In the genomic region with DNA sequence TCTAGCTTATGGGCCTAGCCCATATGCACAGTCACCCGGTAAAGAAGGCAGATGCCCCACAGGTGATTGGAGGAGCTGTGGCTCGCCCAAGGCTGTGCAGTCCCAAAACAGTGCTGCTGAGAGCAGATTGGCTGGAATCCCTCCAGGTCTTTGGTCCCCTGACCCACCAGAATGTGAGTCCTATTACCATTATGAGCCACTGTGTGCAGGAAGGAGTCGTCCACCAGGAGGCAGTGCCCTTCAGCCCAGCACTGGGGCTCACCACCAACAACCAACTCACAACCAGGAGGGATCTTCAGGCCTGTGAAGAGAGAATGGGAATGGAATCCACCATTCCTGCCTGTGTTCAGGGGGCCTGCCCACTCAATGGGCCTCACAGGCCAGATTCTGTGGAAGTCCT, we compare ENCODE assay signal across 9 mouse cellular contexts. TPM values are rescaled to one million over a fixed set of nuclear protein-coding genes. Genes with fewer than 3 reads are reported as not detected.
A peak's percentile ranks its signal among the peaks of the same experiment; 100 is the strongest.
DNase-seq lines count a peak whose midpoint lies in the region; ATAC-seq and TF ChIP-seq lines count a peak whose summit lies in the region.
"Had no signal": no experiment of that assay in that cellular context is flagged by ENCODE, and none has a peak within 500 bp of the region (broad histone marks: within the 10 kb centered on the region; RNA-seq: fewer than 3 reads in every experiment).

No protein-coding gene starts in this region.

- H3K9me3 ChIP-seq in forebrain, embryonic 14.5 days (replicated peaks; ENCODE audit: control insufficient read depth, low read length) = no peaks in the 10 kb centered on the region
- H3K9me3 ChIP-seq in forebrain, embryonic 16.5 days (ENCODE audit: control insufficient read depth, low read length) = no peaks in the 10 kb centered on the region
- H3K9me3 ChIP-seq in liver, embryonic 14.5 days (ENCODE audit: control insufficient read depth, low read length) = no peaks in the 10 kb centered on the region
- no peaks in the 10 kb centered on the region for H3K9me3 ChIP-seq in liver, embryonic 11.5 days (ENCODE audit: control insufficient read depth, low read length)
- H3K9me3 ChIP-seq: heart, embryonic 15.5 days had no signal

- H3K4me1 ChIP-seq in forebrain, embryonic 14.5 days (ENCODE audit: control insufficient read depth, insufficient read depth, low read length) = peaks cover 2% of the 10 kb centered on the region; the same call in 1 of the 2 replicates
- H3K4me1 ChIP-seq in forebrain, embryonic 16.5 days (replicated peaks; ENCODE audit: control insufficient read depth, insufficient read depth, low read length) = peaks cover 23% of the 10 kb centered on the region
- H3K4me1 ChIP-seq in liver, embryonic 14.5 days (replicated peaks; ENCODE audit: control insufficient read depth in 2 of 2, insufficient read depth in 2 of 2, low read length in 1 of 2) = no peaks in the 10 kb centered on the region; a peak in 1 of 4 replicates
- H3K4me1 ChIP-seq in liver, embryonic 11.5 days (replicated peaks; ENCODE audit: control insufficient read depth, insufficient read depth, low read length) = peaks cover 10% of the 10 kb centered on the region
- H3K4me1 ChIP-seq in small intestine, adult 2 months (ENCODE audit: control insufficient read depth, insufficient read depth, insufficient read length, low read length) = peaks cover 9% of the 10 kb centered on the region

- H3K36me3 ChIP-seq in forebrain, embryonic 14.5 days (ENCODE audit: control insufficient read depth, insufficient read depth, low read length) = peaks cover 31% of the 10 kb centered on the region
- peaks cover 11% of the 10 kb centered on the region; the same call in 1 of the 2 replicates for H3K36me3 ChIP-seq in forebrain, embryonic 16.5 days (ENCODE audit: control insufficient read depth, insufficient read depth)
- no peaks in the 10 kb centered on the region for H3K36me3 ChIP-seq in liver, embryonic 14.5 days (replicated peaks; ENCODE audit: control insufficient read depth, insufficient read depth, low read depth)
- H3K36me3 ChIP-seq in liver, embryonic 11.5 days (ENCODE audit: control insufficient read depth, insufficient read depth, low read length) = peaks cover 11% of the 10 kb centered on the region
- peaks cover 11% of the 10 kb centered on the region; the same call in 1 of the 2 replicates for H3K36me3 ChIP-seq in small intestine, adult 2 months (ENCODE audit: control insufficient read depth, insufficient read depth, low read length)

- ATAC-seq in forebrain, embryonic 14.5 days = no peak
- no peak for ATAC-seq in forebrain, embryonic 16.5 days
- ATAC-seq in liver, embryonic 14.5 days (ENCODE audit: insufficient read depth) = no peak
- no peak; the same call in 1 of the 2 replicates for ATAC-seq in liver, embryonic 11.5 days (replicated peaks; ENCODE audit: low FRiP score)

- 0 out of 2 replicates have a peak overlapping the region, but pooled peaks have one; percentile 17 for H3K9ac ChIP-seq in forebrain, embryonic 14.5 days (ENCODE audit: low read length)
- no peak overlapping the region for H3K9ac ChIP-seq in forebrain, embryonic 16.5 days (replicated peaks; ENCODE audit: low read depth, low read length)
- no peak overlapping the region for H3K9ac ChIP-seq in liver, embryonic 14.5 days (replicated peaks)
- no peak overlapping the region for H3K9ac ChIP-seq in liver, embryonic 11.5 days (ENCODE audit: low read depth, low read length)
- H3K9ac ChIP-seq: heart, embryonic 15.5 days had no signal

- TF ChIP-seq POLR2A in small intestine, adult 2 months (IDR thresholded peaks at IDR 0.05; ENCODE audit: low read depth, low read length) = no peak

- WGBS in forebrain, embryonic 14.5 days = 39% methylated on average over 3 of the region's 3 CpGs
- WGBS in forebrain, embryonic 16.5 days = 51% methylated on average over 3 of the region's 3 CpGs
- 45% methylated on average over 3 of the region's 3 CpGs for WGBS in liver, embryonic 14.5 days (ENCODE audit: insufficient replicate concordance)
- 43% methylated on average over 3 of the region's 3 CpGs for whole genome bisulfite sequencing in liver, embryonic 11.5 days
- 67% methylated on average over 3 of the region's 3 CpGs for WGBS in small intestine, adult 2 months

- no peak for TF ChIP-seq EP300 in liver, embryonic 14.5 days (IDR thresholded peaks at IDR 0.05; ENCODE audit: low read depth)

- TF ChIP-seq CTCF in liver, embryonic 14.5 days (IDR thresholded peaks at IDR 0.05; ENCODE audit: low read depth) = peak; percentile 86
- peak; percentile 61; the same call in 1 of the 2 replicates for TF ChIP-seq CTCF in small intestine, adult 2 months (IDR thresholded peaks at IDR 0.05; ENCODE audit: extremely low read depth, insufficient read length, insufficient replicate concordance, low read depth, low read length)

- no peak overlapping the region for H3K4me2 ChIP-seq in forebrain, embryonic 14.5 days (ENCODE audit: low read length)
- H3K4me2 ChIP-seq in forebrain, embryonic 16.5 days (ENCODE audit: low read length) = no peak overlapping the region
- H3K4me2 ChIP-seq in liver, embryonic 14.5 days (ENCODE audit: low read depth) = no peak overlapping the region
- no peak overlapping the region for H3K4me2 ChIP-seq in liver, embryonic 11.5 days
- H3K4me2 ChIP-seq: heart, embryonic 15.5 days had no signal

- H3K27me3 ChIP-seq in forebrain, embryonic 14.5 days (replicated peaks; ENCODE audit: control insufficient read depth, insufficient read depth, low read length) = no peaks in the 10 kb centered on the region
- no peaks in the 10 kb centered on the region for H3K27me3 ChIP-seq in forebrain, embryonic 16.5 days (replicated peaks; ENCODE audit: control insufficient read depth, insufficient read depth, low read length)
- H3K27me3 ChIP-seq in liver, embryonic 14.5 days (ENCODE audit: control insufficient read depth, insufficient read depth, low read length) = peaks cover 15% of the 10 kb centered on the region
- H3K27me3 ChIP-seq in liver, embryonic 11.5 days (replicated peaks; ENCODE audit: control insufficient read depth, insufficient read depth, low read length) = peaks cover 17% of the 10 kb centered on the region
- H3K27me3 ChIP-seq in small intestine, adult 2 months (ENCODE audit: control insufficient read depth, insufficient read depth, low read length) = peaks cover 14% of the 10 kb centered on the region

- DNase-seq in forebrain, embryonic 14.5 days (ENCODE audit: low spot score) = peak; percentile 33
- no peak for DNase-seq in liver, embryonic 14.5 days (ENCODE audit: low read depth in 3 of 3, low spot score in 3 of 3)
- DNase-seq in liver, embryonic 11.5 days (ENCODE audit: low spot score) = no peak
- DNase-seq in MN1 (ENCODE audit: low spot score) = peak; percentile 62
- DNase-seq in forelimb bud, embryonic 11.5 days (ENCODE audit: low read depth, low spot score) = peak; percentile 23
- no peak for DNase-seq in left cerebral cortex, adult 8-10 months (ENCODE audit: low spot score in 2 of 2)

- no peak overlapping the region for H3K27ac ChIP-seq in forebrain, embryonic 14.5 days (ENCODE audit: low read depth, low read length)
- H3K27ac ChIP-seq in forebrain, embryonic 16.5 days (ENCODE audit: low read length) = no peak overlapping the region
- no peak overlapping the region for H3K27ac ChIP-seq in liver, embryonic 14.5 days
- no peak overlapping the region for H3K27ac ChIP-seq in liver, embryonic 11.5 days (ENCODE audit: low read depth, low read length)
- H3K27ac ChIP-seq in small intestine, adult 2 months (ENCODE audit: insufficient read depth, low read depth, low read length) = no peak overlapping the region
- H3K27ac ChIP-seq: heart, embryonic 15.5 days had no signal

- H3K4me3 ChIP-seq in forebrain, embryonic 14.5 days (ENCODE audit: low read depth, low read length) = no peak overlapping the region
- H3K4me3 ChIP-seq in forebrain, embryonic 16.5 days (replicated peaks; ENCODE audit: low read length) = no peak overlapping the region
- no peak overlapping the region for H3K4me3 ChIP-seq in liver, embryonic 14.5 days (ENCODE audit: insufficient read depth in 1 of 2, low read depth in 2 of 2, low read length in 2 of 2)
- no peak overlapping the region for H3K4me3 ChIP-seq in liver, embryonic 11.5 days (ENCODE audit: low read depth, low read length)
- H3K4me3 ChIP-seq in small intestine, adult 2 months (ENCODE audit: low read depth, low read length) = no peak overlapping the region
- H3K4me3 ChIP-seq: heart, embryonic 15.5 days had no signal

RNA-seq across cellular contexts. Expression of gene Asphd1, which starts 2.9 kb away (rescaled TPM):
- polyA plus RNA-seq in forebrain, embryonic 14.5 days (2014; fragmentation: Nextera tagmentation; extraction: Ambion mirVana) = 4.4 and 6.0 TPM in 2 replicates
- polyA plus RNA-seq in forebrain, embryonic 16.5 days (2015; fragmentation: Nextera tagmentation; extraction: Ambion mirVana) = 4.8 and 8.5 TPM in 2 replicates
- 0.04 TPM in 1 of 2 replicates, not detected in the other for polyA plus RNA-seq in liver, embryonic 14.5 days (2012; rRNA removed)
- polyA plus RNA-seq in liver, embryonic 14.5 days (2014; fragmentation: Nextera tagmentation; extraction: Ambion mirVana) = not detected in 2 replicates
- polyA plus RNA-seq in liver, embryonic 11.5 days (2014; fragmentation: Nextera tagmentation; extraction: Ambion mirVana) = not detected in 2 replicates
- polyA plus RNA-seq in small intestine, adult 2 months (2012; rRNA removed) = 0.18 and 0.19 TPM in 2 replicates
- total RNA-seq in left cerebral cortex, adult 8-10 months (2022) = 10 to 100 TPM; 44.4 to 53.4 (median 50.5) TPM

RNA-seq across cellular contexts. Expression of gene Sez6l2, which starts 3.8 kb away (rescaled TPM):
- 33.8 and 34.6 TPM in 2 replicates for polyA plus RNA-seq in forebrain, embryonic 14.5 days (2014; fragmentation: Nextera tagmentation; extraction: Ambion mirVana)
- polyA plus RNA-seq in forebrain, embryonic 16.5 days (2015; fragmentation: Nextera tagmentation; extraction: Ambion mirVana) = 26.1 and 30.6 TPM in 2 replicates
- polyA plus RNA-seq in liver, embryonic 14.5 days (2012; rRNA removed) = 0.19 and 0.40 TPM in 2 replicates
- polyA plus RNA-seq in liver, embryonic 14.5 days (2014; fragmentation: Nextera tagmentation; extraction: Ambion mirVana) = not detected in 2 replicates
- 0.27 TPM in 2 replicates for polyA plus RNA-seq in liver, embryonic 11.5 days (2014; fragmentation: Nextera tagmentation; extraction: Ambion mirVana)
- 1.3 and 2.6 TPM in 2 replicates for polyA plus RNA-seq in small intestine, adult 2 months (2012; rRNA removed)
- 100 to 1,000 TPM; 419 to 434 (median 424) TPM for total RNA-seq in left cerebral cortex, adult 8-10 months (2022)

RNA-seq across cellular contexts. Expression of gene Kctd13, which starts 17.9 kb away (rescaled TPM):
- polyA plus RNA-seq in forebrain, embryonic 14.5 days (2014; fragmentation: Nextera tagmentation; extraction: Ambion mirVana) = 69.3 and 89.2 TPM in 2 replicates
- polyA plus RNA-seq in forebrain, embryonic 16.5 days (2015; fragmentation: Nextera tagmentation; extraction: Ambion mirVana) = 131 and 132 TPM in 2 replicates
- polyA plus RNA-seq in liver, embryonic 14.5 days (2012; rRNA removed) = 4.0 and 4.3 TPM in 2 replicates
- polyA plus RNA-seq in liver, embryonic 14.5 days (2014; fragmentation: Nextera tagmentation; extraction: Ambion mirVana) = 3.0 and 4.8 TPM in 2 replicates
- 15.7 and 16.5 TPM in 2 replicates for polyA plus RNA-seq in liver, embryonic 11.5 days (2014; fragmentation: Nextera tagmentation; extraction: Ambion mirVana)
- polyA plus RNA-seq in small intestine, adult 2 months (2012; rRNA removed) = 9.1 and 18.8 TPM in 2 replicates
- 100 to 1,000 TPM; 153 to 158 (median 156) TPM for total RNA-seq in left cerebral cortex, adult 8-10 months (2022)

RNA-seq across cellular contexts. Expression of gene Tmem219, which starts 23.8 kb away (rescaled TPM):
- 34.3 and 44.9 TPM in 2 replicates for polyA plus RNA-seq in forebrain, embryonic 14.5 days (2014; fragmentation: Nextera tagmentation; extraction: Ambion mirVana)
- 33.3 and 37.3 TPM in 2 replicates for polyA plus RNA-seq in forebrain, embryonic 16.5 days (2015; fragmentation: Nextera tagmentation; extraction: Ambion mirVana)
- 10.8 and 15.3 TPM in 2 replicates for polyA plus RNA-seq in liver, embryonic 14.5 days (2012; rRNA removed)
- polyA plus RNA-seq in liver, embryonic 14.5 days (2014; fragmentation: Nextera tagmentation; extraction: Ambion mirVana) = 15.7 and 17.1 TPM in 2 replicates
- 23.2 and 23.9 TPM in 2 replicates for polyA plus RNA-seq in liver, embryonic 11.5 days (2014; fragmentation: Nextera tagmentation; extraction: Ambion mirVana)
- polyA plus RNA-seq in small intestine, adult 2 months (2012; rRNA removed) = 51.5 and 143 TPM in 2 replicates
- 10 to 100 TPM; 20.8 to 25.4 (median 22.8) TPM for total RNA-seq in left cerebral cortex, adult 8-10 months (2022)

RNA-seq across cellular contexts. Expression of gene Cdipt, which starts 29.2 kb away (rescaled TPM):
- polyA plus RNA-seq in forebrain, embryonic 14.5 days (2014; fragmentation: Nextera tagmentation; extraction: Ambion mirVana) = 92.4 and 96.0 TPM in 2 replicates
- 115 and 122 TPM in 2 replicates for polyA plus RNA-seq in forebrain, embryonic 16.5 days (2015; fragmentation: Nextera tagmentation; extraction: Ambion mirVana)
- 36.4 and 45.9 TPM in 2 replicates for polyA plus RNA-seq in liver, embryonic 14.5 days (2012; rRNA removed)
- 32.6 and 34.3 TPM in 2 replicates for polyA plus RNA-seq in liver, embryonic 14.5 days (2014; fragmentation: Nextera tagmentation; extraction: Ambion mirVana)
- 72.2 and 74.4 TPM in 2 replicates for polyA plus RNA-seq in liver, embryonic 11.5 days (2014; fragmentation: Nextera tagmentation; extraction: Ambion mirVana)
- 157 and 467 TPM in 2 replicates for polyA plus RNA-seq in small intestine, adult 2 months (2012; rRNA removed)
- 100 to 1,000 TPM; 175 to 183 (median 179) TPM for total RNA-seq in left cerebral cortex, adult 8-10 months (2022)

Comparison
In these comparisons a context has a peak if more than half of its experiments do, and no peak if none do; other contexts are left out.
1. DNase-seq: peak in forebrain, embryonic 14.5 days (single experiment), MN1 (single experiment) and forelimb bud, embryonic 11.5 days (single experiment); none in liver, embryonic 14.5 days (0 of 3), liver, embryonic 11.5 days (single experiment) and left cerebral cortex, adult 8-10 months (0 of 2).